Mouse (Mus musculus): ENCODE results near the gene Schip1. TPM values are rescaled to one million over a fixed set of nuclear protein-coding genes. Genes with fewer than 3 reads are reported as not detected.

Schip1 gene
- polyA plus RNA-seq, 1 experiment from 2014 or later, result 33.2 TPM

GRCm38 (mm10) chr3:68453266-68453665, 388.7 kb downstream of the Schip1 start:
- no peak for ATAC-seq (ENCODE audit: insufficient read depth, low FRiP score)
- Histone ChIP-seq H3K9me3 (replicated peaks; ENCODE audit: control insufficient read depth, low read length) (no peaks in the 10 kb centered on the region), H3K4me1 (ENCODE audit: control insufficient read depth, insufficient read depth, low read length) (no peaks in the 10 kb centered on the region), H3K36me3 (ENCODE audit: control insufficient read depth, insufficient read depth, low read length) (no peaks in the 10 kb centered on the region), H3K4me3 (replicated peaks; ENCODE audit: low read length) (no peak overlapping the region), H3K27ac (ENCODE audit: low read length) (no peak overlapping the region), H3K9ac (ENCODE audit: low read length) (no peak overlapping the region), H3K4me2 (ENCODE audit: low read depth, low read length) (no peak overlapping the region), H3K27me3 (ENCODE audit: control insufficient read depth, insufficient read depth, low read length) (no peaks in the 10 kb centered on the region)
- 10% methylated on average over 5 of the region's 5 CpGs for whole genome bisulfite sequencing

GRCm38 (mm10) chr3:68453719-68454455, 389.3 kb downstream of the Schip1 start:
- Histone ChIP-seq H3K4me1 (ENCODE audit: control insufficient read depth, insufficient read depth, low read length) (no peaks in the 10 kb centered on the region), H3K36me3 (ENCODE audit: control insufficient read depth, insufficient read depth, low read length) (no peaks in the 10 kb centered on the region), H3K27me3 (ENCODE audit: control insufficient read depth, insufficient read depth, low read length) (no peaks in the 10 kb centered on the region), H3K9ac (ENCODE audit: low read length) (no peak overlapping the region), H3K4me3 (replicated peaks; ENCODE audit: low read length) (no peak overlapping the region), H3K9me3 (replicated peaks; ENCODE audit: control insufficient read depth, low read length) (no peaks in the 10 kb centered on the region), H3K27ac (ENCODE audit: low read length) (no peak overlapping the region), H3K4me2 (ENCODE audit: low read depth, low read length) (no peak overlapping the region)
- no peak for ATAC-seq (ENCODE audit: insufficient read depth, low FRiP score)
- 51% methylated on average over 10 of the region's 10 CpGs for WGBS

GRCm38 (mm10) chr3:68466643-68467042, 402.0 kb downstream of the Schip1 start:
- ATAC-seq (ENCODE audit: insufficient read depth, low FRiP score), result no peak
- no peaks in the 10 kb centered on the region for H3K9me3 ChIP-seq (replicated peaks; ENCODE audit: control insufficient read depth, low read length)
- no peak overlapping the region for H3K9ac ChIP-seq (ENCODE audit: low read length)
- 49% methylated on average over 5 of the region's 5 CpGs for WGBS
- no peaks in the 10 kb centered on the region for H3K36me3 ChIP-seq (ENCODE audit: control insufficient read depth, insufficient read depth, low read length)
- peaks cover 14% of the 10 kb centered on the region for H3K4me1 ChIP-seq (ENCODE audit: control insufficient read depth, insufficient read depth, low read length)
- H3K4me2 ChIP-seq (ENCODE audit: low read depth, low read length), result no peak overlapping the region
- H3K4me3 ChIP-seq (replicated peaks; ENCODE audit: low read length), result no peak overlapping the region
- no peak overlapping the region for H3K27ac ChIP-seq (ENCODE audit: low read length)
- no peaks in the 10 kb centered on the region for H3K27me3 ChIP-seq (ENCODE audit: control insufficient read depth, insufficient read depth, low read length)

GRCm38 (mm10) chr3:68467941-68468687, 403.5 kb downstream of the Schip1 start:
- 0 out of 2 replicates have a peak, but pooled peaks have one; percentile 37 for ATAC-seq (ENCODE audit: insufficient read depth, low FRiP score)
- H3K36me3 ChIP-seq (ENCODE audit: control insufficient read depth, insufficient read depth, low read length), result no peaks in the 10 kb centered on the region
- no peaks in the 10 kb centered on the region for H3K9me3 ChIP-seq (replicated peaks; ENCODE audit: control insufficient read depth, low read length)
- peaks cover 14% of the 10 kb centered on the region for H3K4me1 ChIP-seq (ENCODE audit: control insufficient read depth, insufficient read depth, low read length)
- peak overlapping the region; percentile 43 for H3K27ac ChIP-seq (ENCODE audit: low read length)
- WGBS, result 5% methylated on average over 10 of the region's 10 CpGs
- H3K9ac ChIP-seq (ENCODE audit: low read length), result peak overlapping the region; percentile 27
- H3K4me2 ChIP-seq (ENCODE audit: low read depth, low read length), result peak overlapping the region; percentile 43
- peak overlapping the region; percentile 28 for H3K4me3 ChIP-seq (replicated peaks; ENCODE audit: low read length)
- H3K27me3 ChIP-seq (ENCODE audit: control insufficient read depth, insufficient read depth, low read length), result no peaks in the 10 kb centered on the region

- no peak overlapping the region for H3K9ac ChIP-seq (ENCODE audit: low read length)
- no peaks in the 10 kb centered on the region for H3K9me3 ChIP-seq (replicated peaks; ENCODE audit: control insufficient read depth, low read length)
- peak overlapping the region; percentile 12 for H3K27ac ChIP-seq (ENCODE audit: low read length)
- H3K36me3 ChIP-seq (ENCODE audit: control insufficient read depth, insufficient read depth, low read length), result no peaks in the 10 kb centered on the region
- 79% methylated on average over 1 of the region's 1 CpGs for WGBS
- no peak overlapping the region for H3K4me3 ChIP-seq (replicated peaks; ENCODE audit: low read length)
- H3K4me2 ChIP-seq (ENCODE audit: low read depth, low read length), result no peak overlapping the region
- H3K4me1 ChIP-seq (ENCODE audit: control insufficient read depth, insufficient read depth, low read length), result peaks cover 14% of the 10 kb centered on the region
- H3K27me3 ChIP-seq (ENCODE audit: control insufficient read depth, insufficient read depth, low read length), result no peaks in the 10 kb centered on the region
- no peak for ATAC-seq (ENCODE audit: insufficient read depth, low FRiP score)
Measured at GRCm38 (mm10) chr3:68469643-68470042, 405.0 kb downstream of the Schip1 start.

GRCm38 (mm10) chr3:68470061-68470460, 405.5 kb downstream of the Schip1 start:
- Histone ChIP-seq H3K9me3 (replicated peaks; ENCODE audit: control insufficient read depth, low read length) (no peaks in the 10 kb centered on the region), H3K4me1 (ENCODE audit: control insufficient read depth, insufficient read depth, low read length) (peaks cover 14% of the 10 kb centered on the region), H3K27ac (ENCODE audit: low read length) (peak overlapping the region; percentile 12), H3K4me3 (replicated peaks; ENCODE audit: low read length) (no peak overlapping the region), H3K36me3 (ENCODE audit: control insufficient read depth, insufficient read depth, low read length) (no peaks in the 10 kb centered on the region), H3K4me2 (ENCODE audit: low read depth, low read length) (no peak overlapping the region), H3K27me3 (ENCODE audit: control insufficient read depth, insufficient read depth, low read length) (no peaks in the 10 kb centered on the region), H3K9ac (ENCODE audit: low read length) (no peak overlapping the region)
- WGBS, result 18% methylated on average over 3 of the region's 3 CpGs
- no peak for ATAC-seq (ENCODE audit: insufficient read depth, low FRiP score)

GRCm38 (mm10) chr3:68470622-68471021, 406.0 kb downstream of the Schip1 start:
- H3K4me3 ChIP-seq (replicated peaks; ENCODE audit: low read length), result no peak overlapping the region
- H3K27me3 ChIP-seq (ENCODE audit: control insufficient read depth, insufficient read depth, low read length), result no peaks in the 10 kb centered on the region
- H3K9ac ChIP-seq (ENCODE audit: low read length), result no peak overlapping the region
- H3K4me1 ChIP-seq (ENCODE audit: control insufficient read depth, insufficient read depth, low read length), result peaks cover 14% of the 10 kb centered on the region
- H3K4me2 ChIP-seq (ENCODE audit: low read depth, low read length), result no peak overlapping the region
- WGBS, result 32% methylated on average over 5 of the region's 5 CpGs
- H3K9me3 ChIP-seq (replicated peaks; ENCODE audit: control insufficient read depth, low read length), result no peaks in the 10 kb centered on the region
- no peak for ATAC-seq (ENCODE audit: insufficient read depth, low FRiP score)
- H3K27ac ChIP-seq (ENCODE audit: low read length), result peak overlapping the region; percentile 12
- H3K36me3 ChIP-seq (ENCODE audit: control insufficient read depth, insufficient read depth, low read length), result no peaks in the 10 kb centered on the region

- WGBS, result 81% methylated on average over 7 of the region's 7 CpGs
- H3K27ac ChIP-seq (ENCODE audit: low read length), result no peak overlapping the region
- H3K4me1 ChIP-seq (ENCODE audit: control insufficient read depth, insufficient read depth, low read length), result no peaks in the 10 kb centered on the region; the same call in 1 of the 2 replicates
- no peak overlapping the region for H3K4me3 ChIP-seq (replicated peaks; ENCODE audit: low read length)
- no peaks in the 10 kb centered on the region for H3K27me3 ChIP-seq (ENCODE audit: control insufficient read depth, insufficient read depth, low read length)
- H3K36me3 ChIP-seq (ENCODE audit: control insufficient read depth, insufficient read depth, low read length), result no peaks in the 10 kb centered on the region
- no peaks in the 10 kb centered on the region for H3K9me3 ChIP-seq (replicated peaks; ENCODE audit: control insufficient read depth, low read length)
- no peak overlapping the region for H3K4me2 ChIP-seq (ENCODE audit: low read depth, low read length)
- ATAC-seq (ENCODE audit: insufficient read depth, low FRiP score), result no peak
- no peak overlapping the region for H3K9ac ChIP-seq (ENCODE audit: low read length)
Measured at GRCm38 (mm10) chr3:68476336-68476735, 411.7 kb downstream of the Schip1 start.

- ATAC-seq (ENCODE audit: insufficient read depth, low FRiP score), result peak; percentile 33; the same call in 1 of the 2 replicates
- WGBS, result 50% methylated on average over 2 of the region's 2 CpGs
- H3K27me3 ChIP-seq (ENCODE audit: control insufficient read depth, insufficient read depth, low read length), result no peaks in the 10 kb centered on the region
- H3K27ac ChIP-seq (ENCODE audit: low read length), result no peak overlapping the region; the same call in 1 of the 2 replicates
- no peaks in the 10 kb centered on the region for H3K36me3 ChIP-seq (ENCODE audit: control insufficient read depth, insufficient read depth, low read length)
- H3K4me2 ChIP-seq (ENCODE audit: low read depth, low read length), result no peak overlapping the region
- no peaks in the 10 kb centered on the region for H3K4me1 ChIP-seq (ENCODE audit: control insufficient read depth, insufficient read depth, low read length)
- no peaks in the 10 kb centered on the region for H3K9me3 ChIP-seq (replicated peaks; ENCODE audit: control insufficient read depth, low read length)
- no peak overlapping the region for H3K4me3 ChIP-seq (replicated peaks; ENCODE audit: low read length)
- no peak overlapping the region for H3K9ac ChIP-seq (ENCODE audit: low read length)
Measured at GRCm38 (mm10) chr3:68477478-68477877, 412.9 kb downstream of the Schip1 start.

Measured in stomach, embryonic 16.5 days (tissue).